Mouse (Mus musculus): ENCODE results near the gene Slc25a13.

DNA sequence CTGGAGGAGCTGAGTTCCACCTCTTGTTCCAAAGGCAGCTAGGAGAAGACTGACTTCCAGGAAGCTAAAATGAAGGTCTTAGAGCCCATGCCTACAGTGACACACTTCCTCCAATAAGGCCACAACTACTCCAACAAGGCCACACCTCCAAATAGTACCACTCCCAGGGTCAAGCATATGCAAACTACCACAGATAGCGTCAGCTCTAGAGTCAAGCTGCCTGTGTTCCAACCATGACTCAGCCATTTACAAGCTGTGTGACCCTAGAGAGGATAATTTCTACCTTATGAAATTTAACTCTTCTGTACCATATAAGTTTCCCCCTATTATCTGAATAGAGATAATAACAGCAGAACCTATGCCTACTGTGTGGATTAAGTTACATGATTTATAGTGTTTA, 9.6 kb downstream of the Slc25a13 start:
- TF ChIP-seq CTCF (IDR thresholded peaks at IDR 0.05; ENCODE audit: low read depth) (no peak), EP300 (IDR thresholded peaks at IDR 0.05; ENCODE audit: low read depth) (no peak)
